Mouse (Mus musculus): ENCODE measurements around the gene Tmem63b.

Gene Tmem63b

GRCm38 (mm10) chr17:45686716-45687115 lies at the start of gene Tmem63b:
Gene Tmem63b, minus strand, starts transcription at chr17:45686905.
- ATAC-seq (ENCODE audit: low TSS enrichment): no peak

DNA sequence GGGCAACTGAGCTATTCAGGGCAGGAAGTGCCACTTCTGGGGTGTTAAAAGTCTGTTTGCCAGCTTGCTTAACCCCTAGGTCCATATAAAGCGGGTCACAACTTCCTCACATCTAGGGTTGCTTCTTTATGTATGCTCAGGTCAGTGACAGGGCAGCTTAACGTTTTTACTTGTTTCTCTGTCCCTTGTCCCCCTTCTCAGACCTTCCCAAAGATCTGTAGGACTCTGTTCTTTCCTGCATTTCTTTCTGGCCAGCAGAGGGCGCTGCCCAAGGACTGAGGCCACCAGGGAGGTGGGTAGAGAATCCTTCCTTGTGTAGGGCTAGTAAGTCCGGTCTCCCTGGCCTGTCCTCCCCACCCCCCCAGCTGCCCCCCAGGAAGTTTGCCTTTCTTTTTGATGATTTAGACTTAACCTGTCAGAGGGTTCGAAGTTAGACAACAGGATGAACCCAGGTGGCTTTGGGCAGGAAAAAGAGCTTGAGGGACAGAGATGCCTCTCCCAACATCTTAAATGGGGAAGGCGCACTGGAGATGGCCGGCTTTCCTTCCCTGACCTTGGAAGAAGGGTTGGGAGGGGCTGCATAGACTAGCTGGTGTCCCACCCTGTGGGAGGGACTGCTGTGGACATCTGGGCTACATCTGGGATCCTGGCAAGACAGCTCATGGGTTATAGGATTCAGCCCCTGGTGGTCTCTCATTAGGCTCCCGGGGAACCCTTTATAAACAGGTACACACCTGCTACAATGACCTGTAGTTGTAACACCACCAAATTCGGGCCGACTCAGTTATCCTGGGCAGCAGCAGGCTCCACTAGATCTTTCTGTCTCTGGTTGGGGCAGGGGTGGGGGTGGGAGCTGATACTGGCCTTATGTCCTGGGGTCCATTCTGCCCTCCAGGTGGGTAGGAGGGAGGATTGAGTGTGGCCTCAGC lies 48.9 kb upstream of the Tmem63b start:
- peak; percentile 55; the same call in 1 of the 2 replicates for ATAC-seq (ENCODE audit: low TSS enrichment)

DNA sequence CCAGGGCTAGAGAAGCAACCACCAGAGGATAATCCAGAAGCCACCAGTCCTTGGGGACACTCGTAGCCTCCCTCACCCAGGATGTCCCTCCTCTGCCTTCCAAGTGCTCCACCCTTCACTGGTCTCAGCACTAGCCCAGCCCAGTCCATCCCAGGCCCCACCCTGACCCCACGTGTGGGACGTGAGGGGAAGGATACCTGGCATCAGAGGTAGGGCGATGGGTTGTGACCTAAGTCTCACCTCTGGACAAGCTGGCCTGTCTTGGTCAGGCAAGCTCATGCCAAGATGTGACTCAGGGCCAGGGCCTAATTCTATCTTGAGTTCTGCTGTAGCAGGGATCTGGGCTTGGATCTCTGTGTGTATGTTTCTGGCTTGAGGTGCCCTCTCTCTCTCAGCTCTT lies 48.2 kb upstream of the Tmem63b start:
- no peak for ATAC-seq (ENCODE audit: low TSS enrichment)

GRCm38 (mm10) chr17:45734333-45734732 lies 47.6 kb upstream of the Tmem63b start:
- ATAC-seq (ENCODE audit: low TSS enrichment): no peak

DNA sequence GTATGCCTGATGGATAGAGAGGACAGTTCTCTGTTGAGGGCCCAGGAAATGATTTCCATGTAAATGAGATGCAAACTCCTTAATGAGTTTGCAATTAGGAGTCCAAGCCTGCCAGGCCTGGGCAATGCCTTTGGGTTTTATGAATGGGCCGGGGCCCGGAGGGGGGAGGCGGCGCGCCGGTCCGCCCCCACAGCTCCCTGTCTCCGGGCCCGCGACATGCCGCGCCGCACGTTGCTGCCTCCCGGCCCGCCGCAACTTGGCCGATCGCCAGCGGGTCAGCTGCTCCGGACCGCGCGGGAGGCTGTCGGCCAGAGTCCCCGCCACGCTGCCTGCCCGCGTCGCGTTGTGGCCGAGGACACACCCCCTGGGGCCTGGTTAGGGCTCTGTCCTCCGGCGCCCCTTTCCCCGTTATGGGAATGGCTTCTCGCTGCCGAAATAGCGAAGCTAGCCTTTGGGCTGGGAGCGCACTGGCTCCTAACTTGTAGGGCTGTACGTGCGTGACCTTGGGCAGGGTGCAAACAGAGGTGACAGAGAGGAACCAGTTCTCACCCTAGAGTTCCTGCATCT lies 47.1 kb upstream of the Tmem63b start, which contains the start of gene 1600014C23Rik:
Gene 1600014C23Rik, minus strand, starts transcription at position 110 of the 567 bp plus-strand sequence.
- 0 out of 2 replicates have a peak, but pooled peaks have one; percentile 11 for ATAC-seq (ENCODE audit: low TSS enrichment)

- ATAC-seq (ENCODE audit: low TSS enrichment): no peak
Observed at GRCm38 (mm10) chr17:45733038-45733734, 46.5 kb upstream of the Tmem63b start.

GRCm38 (mm10) chr17:45731172-45731864 lies 44.6 kb upstream of the Tmem63b start:
- peak; percentile 42 for ATAC-seq (ENCODE audit: low TSS enrichment)

GRCm38 (mm10) chr17:45730696-45731095 lies 44.0 kb upstream of the Tmem63b start:
- ATAC-seq (ENCODE audit: low TSS enrichment): no peak

DNA sequence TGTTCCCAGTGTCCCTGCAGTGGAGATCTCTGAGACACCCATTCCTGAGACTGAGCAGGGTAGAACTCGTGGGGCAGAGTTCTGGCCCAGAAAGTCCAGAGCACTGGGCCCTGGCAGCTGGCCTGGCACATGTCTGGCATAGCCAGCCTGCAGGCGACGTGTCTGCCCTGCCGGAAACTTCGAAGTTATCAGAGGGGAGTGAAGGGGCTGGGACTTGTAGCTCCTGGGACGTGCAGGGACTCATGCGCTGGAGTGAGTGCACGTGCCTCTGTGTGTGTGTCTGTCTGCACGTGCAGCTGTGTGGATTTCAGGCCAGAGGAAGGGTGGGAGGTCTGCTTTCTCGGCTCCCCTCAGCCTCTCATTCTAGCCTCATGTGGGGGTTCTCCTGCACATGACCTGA lies 42.7 kb upstream of the Tmem63b start:
- no peak for ATAC-seq (ENCODE audit: low TSS enrichment)

GRCm38 (mm10) chr17:45727983-45728723 lies 41.4 kb upstream of the Tmem63b start:
- ATAC-seq (ENCODE audit: low TSS enrichment): no peak

DNA sequence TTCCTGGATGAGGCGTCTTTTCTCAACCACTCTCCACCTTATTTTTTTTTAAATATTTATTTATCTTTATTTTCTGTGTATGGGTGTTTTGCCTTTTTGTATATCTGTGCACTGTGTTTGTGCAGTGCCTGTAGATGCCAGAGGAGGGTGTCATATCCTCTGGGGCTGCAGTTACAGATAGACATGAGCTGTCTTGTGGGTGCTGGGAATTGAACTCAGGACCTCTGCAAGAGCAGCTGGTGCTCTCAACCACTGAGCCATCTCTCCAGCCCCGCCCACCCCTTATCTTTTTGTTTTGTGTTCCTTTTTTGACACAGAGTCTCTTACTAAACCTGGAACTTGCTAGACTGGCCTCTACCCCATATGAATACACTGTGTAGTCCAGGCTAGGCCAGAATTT lies 40.8 kb upstream of the Tmem63b start:
- no peak for ATAC-seq (ENCODE audit: low TSS enrichment)

DNA sequence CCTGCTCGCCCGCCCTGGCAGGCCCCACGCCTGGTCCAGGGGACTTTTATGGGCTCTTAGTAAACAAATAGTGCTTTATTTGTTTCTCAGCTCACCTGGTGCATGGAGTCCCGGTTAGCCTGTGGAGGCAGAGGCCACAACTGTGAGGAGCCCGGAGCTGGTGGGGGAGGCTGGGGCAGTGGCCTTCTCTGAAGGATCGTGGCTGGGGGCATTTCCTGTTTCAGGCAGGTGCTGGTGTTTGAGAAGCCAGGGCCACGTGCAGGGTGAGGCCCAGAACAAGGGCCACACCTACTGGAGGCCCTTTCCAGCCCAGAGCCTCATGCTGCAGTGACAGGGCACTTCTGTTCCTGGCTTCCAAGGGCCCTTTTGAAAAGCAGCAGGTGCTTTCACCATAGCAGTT lies 39.5 kb upstream of the Tmem63b start:
- ATAC-seq (ENCODE audit: low TSS enrichment): no peak

GRCm38 (mm10) chr17:45724574-45724921 lies 37.8 kb upstream of the Tmem63b start:
- peak; percentile 29; the same call in 1 of the 2 replicates for ATAC-seq (ENCODE audit: low TSS enrichment)

- ATAC-seq (ENCODE audit: low TSS enrichment): peak; percentile 87
Observed at GRCm38 (mm10) chr17:45723732-45724573, 37.2 kb upstream of the Tmem63b start.

- peak; percentile 90 for ATAC-seq (ENCODE audit: low TSS enrichment)
Observed at GRCm38 (mm10) chr17:45718323-45718722, 31.6 kb upstream of the Tmem63b start.

DNA sequence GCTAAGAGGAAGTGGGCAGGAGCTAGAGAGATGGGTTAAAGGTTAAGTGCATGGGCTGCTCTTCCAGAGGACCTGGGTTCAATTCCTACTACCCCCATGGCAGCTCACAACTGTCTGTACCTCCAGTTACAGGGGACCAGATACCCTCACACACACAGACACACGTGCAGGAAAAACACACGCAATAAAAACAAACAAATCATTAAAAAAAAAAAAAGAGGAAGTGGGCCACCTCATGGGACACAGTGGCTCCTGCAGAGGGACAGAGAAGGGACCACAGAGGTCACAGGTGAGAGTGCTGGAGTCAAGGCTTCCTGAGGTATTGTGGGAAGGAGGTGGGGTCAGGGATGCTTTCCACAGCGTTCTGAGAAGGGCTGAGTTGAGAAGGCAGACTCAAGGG lies 24.8 kb upstream of the Tmem63b start:
- ATAC-seq (ENCODE audit: low TSS enrichment): no peak

DNA sequence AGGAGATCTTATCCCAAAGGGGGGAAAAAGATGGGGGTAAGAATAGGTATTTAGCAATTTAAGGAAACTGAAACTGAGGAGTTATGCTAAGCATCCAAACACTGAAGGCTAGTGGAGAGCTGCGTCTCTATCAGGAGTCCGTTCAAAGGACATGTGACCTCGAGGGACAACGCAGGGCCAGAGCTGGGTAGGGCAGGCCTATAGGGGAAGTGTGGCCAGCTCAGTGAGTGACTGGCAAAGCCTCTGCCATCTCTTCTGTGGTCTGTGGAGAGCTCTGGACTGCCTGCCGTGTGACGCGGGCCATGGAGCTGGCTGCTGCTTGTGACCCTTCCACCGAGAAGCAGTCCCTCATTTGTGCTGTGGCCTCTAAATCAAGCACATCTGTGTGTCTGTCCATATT lies 23.7 kb upstream of the Tmem63b start:
- ATAC-seq (ENCODE audit: low TSS enrichment): no peak

DNA sequence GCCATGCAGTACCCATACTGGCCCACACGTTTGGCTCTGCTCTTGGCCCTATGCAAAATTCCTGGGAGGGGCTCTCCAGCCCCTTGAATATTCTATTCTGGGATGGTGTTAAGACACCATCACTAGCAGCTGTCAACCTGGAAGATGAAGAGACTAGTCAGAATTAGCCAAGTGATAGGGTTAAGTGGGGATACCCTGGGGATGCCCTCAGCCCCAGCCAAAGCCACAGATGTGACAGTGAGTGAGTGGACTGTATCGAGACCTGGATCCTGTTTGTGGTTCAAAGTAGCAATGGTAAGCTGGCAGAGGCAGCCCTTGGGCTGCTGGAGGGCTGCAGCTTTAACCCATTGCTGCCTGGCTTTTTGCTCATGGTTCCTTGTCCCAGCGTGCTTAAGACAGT lies 23.1 kb upstream of the Tmem63b start:
- ATAC-seq (ENCODE audit: low TSS enrichment): no peak

GRCm38 (mm10) chr17:45708179-45708578 lies 21.5 kb upstream of the Tmem63b start:
- ATAC-seq (ENCODE audit: low TSS enrichment): no peak

GRCm38 (mm10) chr17:45707376-45707775 lies 20.7 kb upstream of the Tmem63b start:
- no peak for ATAC-seq (ENCODE audit: low TSS enrichment)

All from frontal cortex, adult (tissue).